Mouse (Mus musculus) megakaryocyte, adult 5-6 weeks (primary cell): ENCODE data around the gene Adamtsl2. TPM values are rescaled to one million over a fixed set of nuclear protein-coding genes. Genes with fewer than 3 reads are reported as not detected.

Source experiments
- total RNA-seq, 2 experiments: library from RNA; stranded (forward) in 1 of 2; stranded (reverse) in 1 of 2; fragments of 153-499, 151-499 nt in 1 of 2; fragments of 221-1000, 200-1000 nt in 1 of 2; gene quantifications; 2 replicates each; pipeline versions ENCODE4 v1.2.3 to v1.2.4; 2015 to 2017

Gene Adamtsl2
- total RNA-seq, 2 experiments from 2014 or later = not detected

Other genes starting within 250 kb of the Adamtsl2 start
- gene Abo, start 214.4 kb upstream of the Adamtsl2 start, total RNA-seq (2015) = not detected in 2 replicates
- not detected in 2 replicates for gene Abo, start 214.4 kb upstream of the Adamtsl2 start, total RNA-seq (2017)
- 8.9 and 9.2 TPM in 2 replicates for gene Surf6, start 176.5 kb upstream of the Adamtsl2 start, total RNA-seq (2015)
- 20.7 and 27.9 TPM in 2 replicates for gene Surf6, start 176.5 kb upstream of the Adamtsl2 start, total RNA-seq (2017)
- gene Med22, start 168.7 kb upstream of the Adamtsl2 start, total RNA-seq (2015) = 5.6 and 7.2 TPM in 2 replicates
- 10.9 and 12.7 TPM in 2 replicates for gene Med22, start 168.7 kb upstream of the Adamtsl2 start, total RNA-seq (2017)
- 1,352 and 1,498 TPM in 2 replicates for gene Rpl7a, start 168.6 kb upstream of the Adamtsl2 start, total RNA-seq (2015)
- gene Rpl7a, start 168.6 kb upstream of the Adamtsl2 start, total RNA-seq (2017) = 1,113 and 1,311 TPM in 2 replicates
- gene Surf2, start 163.0 kb upstream of the Adamtsl2 start, total RNA-seq (2015) = 31.3 and 35.6 TPM in 2 replicates
- gene Surf2, start 163.0 kb upstream of the Adamtsl2 start, total RNA-seq (2017) = 34.0 and 34.5 TPM in 2 replicates
- gene Surf1, start 162.8 kb upstream of the Adamtsl2 start, total RNA-seq (2015) = 102 and 106 TPM in 2 replicates
- gene Surf1, start 162.8 kb upstream of the Adamtsl2 start, total RNA-seq (2017) = 61.3 and 77.4 TPM in 2 replicates
- gene Surf4, start 145.5 kb upstream of the Adamtsl2 start, total RNA-seq (2015) = 95.0 and 100 TPM in 2 replicates
- 86.1 and 98.4 TPM in 2 replicates for gene Surf4, start 145.5 kb upstream of the Adamtsl2 start, total RNA-seq (2017)
- 0.16 and 0.60 TPM in 2 replicates for gene Stkld1, start 145.3 kb upstream of the Adamtsl2 start, total RNA-seq (2015)
- not detected in 2 replicates for gene Stkld1, start 145.3 kb upstream of the Adamtsl2 start, total RNA-seq (2017)
- gene Rexo4, start 115.0 kb upstream of the Adamtsl2 start, total RNA-seq (2015) = 19.4 and 21.1 TPM in 2 replicates
- 69.1 and 72.6 TPM in 2 replicates for gene Rexo4, start 115.0 kb upstream of the Adamtsl2 start, total RNA-seq (2017)
- 0.04 TPM in 1 of 2 replicates, not detected in the other for gene Adamts13, start 106.0 kb upstream of the Adamtsl2 start, total RNA-seq (2015)
- 0.24 and 0.95 TPM in 2 replicates for gene Adamts13, start 106.0 kb upstream of the Adamtsl2 start, total RNA-seq (2017)
- gene Cacfd1, start 69.5 kb upstream of the Adamtsl2 start, total RNA-seq (2015) = 11.9 and 14.9 TPM in 2 replicates
- gene Cacfd1, start 69.5 kb upstream of the Adamtsl2 start, total RNA-seq (2017) = 4.7 and 7.5 TPM in 2 replicates
- gene Slc2a6, start 51.4 kb upstream of the Adamtsl2 start, total RNA-seq (2015) = 23.0 and 23.3 TPM in 2 replicates
- 39.1 and 40.0 TPM in 2 replicates for gene Slc2a6, start 51.4 kb upstream of the Adamtsl2 start, total RNA-seq (2017)
- gene Mymk, start 7.2 kb upstream of the Adamtsl2 start, total RNA-seq (2015) = not detected in 2 replicates
- not detected in 2 replicates for gene Mymk, start 7.2 kb upstream of the Adamtsl2 start, total RNA-seq (2017)
- not detected in 2 replicates for gene Fam163b, start 63.1 kb downstream of the Adamtsl2 start, total RNA-seq (2015)
- not detected in 2 replicates for gene Fam163b, start 63.1 kb downstream of the Adamtsl2 start, total RNA-seq (2017)
- gene Dbh, start 85.9 kb downstream of the Adamtsl2 start, total RNA-seq (2015) = not detected in 2 replicates
- gene Dbh, start 85.9 kb downstream of the Adamtsl2 start, total RNA-seq (2017) = not detected in 2 replicates
- not detected in 2 replicates for gene Sardh, start 169.0 kb downstream of the Adamtsl2 start, total RNA-seq (2015)
- 2.0 TPM in 1 of 2 replicates, not detected in the other for gene Sardh, start 169.0 kb downstream of the Adamtsl2 start, total RNA-seq (2017)